Mouse (Mus musculus): ENCODE results near the gene Scmh1.

DNA sequence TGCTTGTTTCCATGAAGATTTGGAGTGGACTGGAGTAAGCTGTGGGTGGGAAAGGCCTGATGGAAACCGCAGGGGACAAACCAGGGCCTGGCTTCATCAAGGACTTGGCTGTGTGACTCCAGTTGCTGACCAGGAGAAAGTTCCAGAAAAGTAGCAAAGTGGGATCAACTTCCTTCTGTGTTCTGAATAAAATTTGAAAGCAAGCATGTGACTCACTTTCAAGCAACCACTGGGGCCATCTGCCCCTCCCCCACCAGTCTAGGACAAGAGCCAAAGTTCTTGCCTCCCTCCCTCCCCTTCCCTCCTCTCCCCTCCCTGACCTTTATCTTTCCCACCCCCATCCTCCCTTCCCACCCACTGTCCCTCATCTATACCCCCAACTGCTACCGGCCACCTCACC, 35.9 kb upstream of the Scmh1 start:
- TF ChIP-seq CTCF (IDR thresholded peaks at IDR 0.05; ENCODE audit: borderline replicate concordance, insufficient read depth, low read depth, low read length) (no peak), POLR2A (IDR thresholded peaks at IDR 0.05; ENCODE audit: borderline replicate concordance, insufficient read depth, low read length) (no peak)

All from cerebellum, adult 2 months (tissue).